Mouse (Mus musculus) embryonic facial prominence, embryonic 11.5 days (tissue): ENCODE measurements at regions not wholly inside any gene's neighbourhood (a gene's known extent, or its start where the extent isn't known, plus 50 kb on each side); places are given as distances from the start of the nearest gene placed in this dataset.

Experiments used
- ATAC-seq: fragments of 200-750 bp; cut with Nextera tagmentation; replicated peaks from 2 replicates; pipeline ENCODE4 v1.8.0; 2017; ENCODE audit warnings: low read depth; ENCODE audit not compliant: insufficient number of reproducible peaks, low FRiP score, low TSS enrichment
- DNase-seq: peaks from one replicate; pipeline ENCODE4 v3.0.0-alpha.2; 2015; ENCODE audit warnings: low spot score
- H3K27ac ChIP-seq: fragments of 300-500 bp; sonication (generic); replicated peaks from 2 replicates; pipeline ENCODE4 v1.5.1; 2014; ENCODE audit warnings: mild to moderate bottlenecking, low read depth, low read length, control low read depth
- H3K27me3 ChIP-seq: fragments of 300-500 bp; sonication (generic); 2 replicates; pipeline ENCODE4 v1.6.1; 2014; ENCODE audit warnings: mild to moderate bottlenecking, low read length, moderate library complexity, mixed read lengths; ENCODE audit not compliant: control insufficient read depth, insufficient read depth
- H3K36me3 ChIP-seq: fragments of 300-500 bp; sonication (generic); replicated peaks from 2 replicates; pipeline ENCODE4 v1.6.1; 2014; ENCODE audit warnings: low read depth, mild to moderate bottlenecking, low read length, moderate library complexity, mixed read lengths; ENCODE audit not compliant: control insufficient read depth, insufficient read depth
- H3K4me1 ChIP-seq: fragments of 300-500 bp; sonication (generic); 2 replicates; pipeline ENCODE4 v1.6.1; 2014; ENCODE audit warnings: low read length, mixed read lengths; ENCODE audit not compliant: control insufficient read depth, insufficient read depth
- H3K4me2 ChIP-seq: fragments of 300-500 bp; sonication (generic); 2 replicates; pipeline ENCODE4 v1.6.1; 2014; ENCODE audit warnings: low read depth, mild to moderate bottlenecking, control low read depth, low read length, moderate library complexity
- H3K4me3 ChIP-seq: fragments of 300-500 bp; sonication (generic); 2 replicates; pipeline ENCODE4 v1.5.1; 2014; ENCODE audit warnings: low read depth, low read length, control low read depth
- H3K9ac ChIP-seq: fragments of 300-500 bp; sonication (generic); replicated peaks from 2 replicates; pipeline ENCODE4 v1.6.1; 2014; ENCODE audit warnings: mild to moderate bottlenecking, control low read depth, low read length
- H3K9me3 ChIP-seq: fragments of 300-500 bp; sonication (generic); replicated peaks from 2 replicates; pipeline ENCODE4 v1.6.1; 2016; ENCODE audit warnings: mild to moderate bottlenecking, low read length, inconsistent platforms, mixed read lengths; ENCODE audit not compliant: control insufficient read depth
- WGBS: fragments of 180-500 bp; shearing (Covaris S2); extraction: QIAGEN DNeasy Blood & Tissue Kit; methylation state at CpG from one replicate; pipeline ENCODE4 v1.1.7; 2014; 5-methylcytosine and 5-hydroxymethylcytosine counted together

GRCm38 (mm10) chr4:52666768-52667480, 70.8 kb downstream of the Toporsl start:
- no peak for ATAC-seq
- Histone ChIP-seq H3K4me3 (no peak overlapping the region), H3K27me3 (no peaks in the 10 kb centered on the region), H3K9me3 (no peaks in the 10 kb centered on the region), H3K4me2 (no peak overlapping the region), H3K36me3 (no peaks in the 10 kb centered on the region), H3K27ac (no peak overlapping the region), H3K9ac (no peak overlapping the region), H3K4me1 (no peaks in the 10 kb centered on the region)
- whole genome bisulfite sequencing: 79% methylated on average over 5 of the region's 5 CpGs
- no peak for DNase-seq

- H3K9ac ChIP-seq: no peak overlapping the region
- 68% methylated on average over 2 of the region's 2 CpGs for WGBS
- no peaks in the 10 kb centered on the region for H3K36me3 ChIP-seq
- H3K9me3 ChIP-seq: no peaks in the 10 kb centered on the region
- H3K27me3 ChIP-seq: no peaks in the 10 kb centered on the region
- DNase-seq (no peak), ATAC-seq (no peak)
- no peaks in the 10 kb centered on the region for H3K4me1 ChIP-seq
- no peak overlapping the region for H3K4me3 ChIP-seq
- no peak overlapping the region for H3K4me2 ChIP-seq
- H3K27ac ChIP-seq: no peak overlapping the region
These were observed 104.8 kb upstream of the Olfr275 start for GRCm38 (mm10) chr4:52709563-52709962.

GRCm38 (mm10) chr4:52726203-52726602, 88.2 kb upstream of the Olfr275 start:
- H3K36me3 ChIP-seq: no peaks in the 10 kb centered on the region
- ATAC-seq (no peak), DNase-seq (no peak)
- no peaks in the 10 kb centered on the region for H3K27me3 ChIP-seq
- WGBS: 79% methylated on average over 6 of the region's 6 CpGs
- no peaks in the 10 kb centered on the region for H3K9me3 ChIP-seq
- no peak overlapping the region for H3K9ac ChIP-seq
- no peaks in the 10 kb centered on the region for H3K4me1 ChIP-seq
- H3K27ac ChIP-seq: no peak overlapping the region
- H3K4me2 ChIP-seq: no peak overlapping the region
- no peak overlapping the region for H3K4me3 ChIP-seq

- Histone ChIP-seq H3K9me3 (no peaks in the 10 kb centered on the region), H3K27me3 (no peaks in the 10 kb centered on the region), H3K36me3 (no peaks in the 10 kb centered on the region), H3K4me2 (no peak overlapping the region), H3K9ac (no peak overlapping the region), H3K4me1 (no peaks in the 10 kb centered on the region), H3K27ac (no peak overlapping the region), H3K4me3 (no peak overlapping the region)
- DNase-seq (peak; percentile 83), ATAC-seq (no peak; the same call in 1 of the 2 replicates)
- 33% methylated on average over 14 of the region's 14 CpGs for WGBS
These were observed 87.6 kb upstream of the Olfr275 start for GRCm38 (mm10) chr4:52726625-52727297.

GRCm38 (mm10) chr4:52733141-52733540, 81.3 kb upstream of the Olfr275 start:
- WGBS: 87% methylated on average over 8 of the region's 8 CpGs
- Histone ChIP-seq H3K27me3 (no peaks in the 10 kb centered on the region), H3K9ac (no peak overlapping the region), H3K27ac (no peak overlapping the region), H3K4me2 (no peak overlapping the region), H3K4me1 (no peaks in the 10 kb centered on the region), H3K9me3 (no peaks in the 10 kb centered on the region), H3K36me3 (no peaks in the 10 kb centered on the region), H3K4me3 (no peak overlapping the region)
- ATAC-seq: no peak
- no peak for DNase-seq

- Histone ChIP-seq H3K4me3 (no peak overlapping the region), H3K36me3 (no peaks in the 10 kb centered on the region), H3K4me1 (no peaks in the 10 kb centered on the region), H3K4me2 (no peak overlapping the region), H3K9me3 (no peaks in the 10 kb centered on the region), H3K9ac (no peak overlapping the region), H3K27ac (no peak overlapping the region), H3K27me3 (no peaks in the 10 kb centered on the region)
- no peak for DNase-seq
- WGBS: 64% methylated on average over 9 of the region's 9 CpGs
- no peak for ATAC-seq
These were observed 74.6 kb upstream of the Olfr275 start for GRCm38 (mm10) chr4:52739543-52740474.

- Histone ChIP-seq H3K27ac (no peak overlapping the region), H3K9ac (no peak overlapping the region), H3K4me2 (no peak overlapping the region), H3K4me3 (no peak overlapping the region), H3K27me3 (no peaks in the 10 kb centered on the region), H3K9me3 (no peaks in the 10 kb centered on the region), H3K4me1 (no peaks in the 10 kb centered on the region), H3K36me3 (no peaks in the 10 kb centered on the region)
- WGBS: 73% methylated on average over 8 of the region's 8 CpGs
- DNase-seq (no peak), ATAC-seq (no peak)
These were observed 61.4 kb upstream of the Olfr275 start for GRCm38 (mm10) chr4:52752838-52753509.
